Mouse (Mus musculus) gastrocnemius, postnatal 10 days (tissue): ENCODE measurements around the gene Myl9. TPM values are rescaled to one million over a fixed set of nuclear protein-coding genes. Genes with fewer than 3 reads are reported as not detected.
A peak's percentile ranks its signal among the peaks of the same experiment; 100 is the strongest.

Source experiments
- DNase-seq: peaks from one replicate; pipeline ENCODE4 v3.0.0; 2021; ENCODE audit warnings: mixed read lengths
- long read RNA-seq, 2 experiments: library from polyadenylated mRNA; stranded (forward); transcript quantifications; one replicate each; pipeline ENCODE4 v2.0.0; 2021
- total RNA-seq, 2 experiments: library from RNA; stranded (reverse); gene quantifications; 2 replicates each; pipeline ENCODE4 v1.2.3; 2021

Gene Myl9
- 100 to 1,000 TPM; 186 to 216 TPM for total RNA-seq
- long read RNA-seq, experiment 1, transcript Myl9-201 (4 exons, 1,128 nt), result major isoform, 125 of 156 reads
- long read RNA-seq, experiment 1, partial matches to known transcripts, result 13 of 156 reads
- long read RNA-seq, experiment 1, other reads (novel, unspliced or antisense), result 18 of 156 reads
- long read RNA-seq, experiment 2, transcript Myl9-201 (4 exons, 1,128 nt), result major isoform, 115 of 142 reads
- long read RNA-seq, experiment 2, partial matches to known transcripts, result 17 of 142 reads
- long read RNA-seq, experiment 2, other reads (novel, unspliced or antisense), result 10 of 142 reads

DNA sequence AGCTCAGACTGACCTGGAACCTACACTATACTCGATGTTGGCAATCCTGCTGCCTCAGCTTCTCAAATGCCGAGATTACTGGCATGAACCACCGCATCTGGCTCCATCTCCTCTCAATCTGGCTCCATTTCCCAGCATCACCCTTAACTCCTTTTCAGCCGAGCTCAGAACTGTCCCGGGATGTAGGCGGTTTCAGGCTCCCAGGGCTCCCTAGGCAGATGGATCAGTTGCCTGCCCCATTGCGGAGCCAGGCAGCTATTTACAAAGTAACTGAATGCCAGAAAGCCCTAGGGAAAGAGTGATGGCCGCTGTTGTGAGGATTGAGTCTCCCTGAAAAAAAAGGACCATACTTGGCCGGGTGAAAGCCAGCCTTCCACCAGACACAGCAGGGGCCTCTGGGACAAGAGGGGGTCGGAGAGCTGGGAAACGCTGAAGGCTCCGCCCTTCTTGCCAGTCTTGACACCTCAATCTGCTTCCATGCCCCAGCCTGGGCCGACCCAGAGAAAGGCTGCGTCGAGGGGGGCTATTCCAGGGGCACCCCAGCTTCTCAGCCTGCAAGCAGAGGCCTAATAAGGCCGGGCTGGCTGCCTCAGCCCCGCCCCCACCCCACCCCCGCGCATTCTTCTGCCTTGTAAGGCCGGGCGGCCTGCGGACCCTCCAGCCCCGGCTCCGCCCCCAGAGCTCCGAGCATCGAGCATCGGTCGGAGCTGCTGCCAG is at the start of gene Myl9:
Gene Myl9, plus strand, starts transcription at position 683 of the 717 bp plus-strand sequence.
- DNase-seq, result peak; percentile 65

DNA sequence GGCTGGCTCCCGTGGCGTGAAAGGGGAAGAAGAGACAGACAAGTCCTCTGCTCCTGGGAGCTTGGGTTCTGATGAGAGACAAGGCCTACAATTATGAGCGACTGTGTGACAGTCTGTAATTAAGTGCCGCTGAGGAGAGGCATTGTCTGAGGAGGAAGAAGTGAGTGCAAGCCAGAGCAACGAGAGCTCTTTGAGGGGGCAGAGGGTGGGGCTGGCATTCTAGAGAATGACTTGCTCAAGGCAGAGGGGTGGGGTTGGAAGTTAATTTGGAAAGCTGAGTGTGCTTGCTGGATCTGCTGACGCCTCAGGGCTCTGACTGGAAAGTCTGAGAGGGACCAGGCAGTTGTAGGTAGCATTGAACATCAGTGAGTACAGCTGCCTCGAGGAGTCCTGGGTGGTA is 48.9 kb upstream of the Myl9 start:
- no peak for DNase-seq

DNA sequence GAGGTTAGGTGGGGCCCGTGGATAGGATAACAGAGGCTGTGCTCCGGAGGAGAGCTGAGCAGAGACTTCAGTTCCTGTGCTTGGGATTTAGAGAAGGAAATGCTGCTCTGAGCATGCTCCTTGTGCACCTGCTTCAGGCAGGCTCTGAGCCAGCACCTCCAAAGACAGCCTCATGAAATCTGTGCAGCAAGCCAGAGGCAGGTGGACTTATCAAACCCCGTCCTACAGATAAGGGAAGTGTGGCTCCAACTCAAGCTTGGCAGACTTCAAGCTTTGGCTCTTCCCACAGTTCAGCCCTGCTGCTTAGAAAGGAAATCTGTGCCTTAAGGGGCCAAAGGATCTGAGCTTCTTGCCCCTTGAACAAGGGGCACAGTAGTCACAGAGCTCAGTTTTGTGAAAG is 48.3 kb upstream of the Myl9 start:
- no peak for DNase-seq

- DNase-seq, result no peak
These were observed 45.4 kb upstream of the Myl9 start for GRCm38 (mm10) chr2:156729537-156730469.

GRCm38 (mm10) chr2:156730501-156730921 is 44.7 kb upstream of the Myl9 start:
- no peak for DNase-seq

- DNase-seq, result no peak
These were observed 43.6 kb upstream of the Myl9 start for GRCm38 (mm10) chr2:156731592-156731991.

GRCm38 (mm10) chr2:156732109-156732508 is 43.1 kb upstream of the Myl9 start:
- peak; percentile 43 for DNase-seq

GRCm38 (mm10) chr2:156735761-156736335 is 39.4 kb upstream of the Myl9 start:
- no peak for DNase-seq

DNA sequence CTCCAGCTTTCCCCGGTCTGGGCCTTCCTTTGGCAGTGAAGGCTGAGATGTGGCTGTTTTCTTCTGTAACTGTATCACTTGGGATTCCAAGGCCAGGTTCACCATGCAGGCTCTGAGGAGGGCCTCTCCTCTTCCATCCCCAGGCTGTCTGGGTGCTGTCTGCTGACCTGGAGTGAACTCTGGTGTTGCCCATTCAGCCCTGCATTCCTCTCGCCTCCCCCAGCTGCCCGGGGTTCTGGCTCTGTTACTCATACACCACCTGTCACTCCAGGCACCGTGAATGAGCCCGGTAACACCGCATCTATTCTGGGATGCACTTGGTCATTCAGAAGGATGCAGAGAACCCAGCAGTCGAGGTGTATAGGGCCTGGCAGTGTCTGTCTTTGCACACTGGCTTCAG is 38.4 kb upstream of the Myl9 start:
- peak; percentile 46 for DNase-seq

DNA sequence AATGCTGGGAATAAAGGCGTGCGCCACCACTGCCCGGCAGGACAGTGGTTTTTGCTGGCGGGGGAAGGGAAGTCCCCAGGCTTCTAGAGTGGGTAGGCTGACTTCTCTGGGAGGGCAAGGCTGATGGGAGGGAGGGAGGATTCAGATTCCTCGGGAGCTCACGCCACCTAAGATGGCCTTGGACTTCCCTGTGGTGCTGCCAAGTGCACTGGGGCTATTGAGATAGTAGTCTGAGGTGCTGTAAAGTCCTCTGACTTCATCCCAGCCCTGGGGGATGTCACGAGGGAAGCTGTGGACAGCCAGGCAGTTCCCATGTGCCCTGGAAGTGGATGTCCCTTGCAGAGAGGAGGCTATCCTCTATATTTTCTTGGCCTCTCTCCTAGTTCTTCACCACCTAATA is 37.2 kb upstream of the Myl9 start:
- no peak for DNase-seq

DNA sequence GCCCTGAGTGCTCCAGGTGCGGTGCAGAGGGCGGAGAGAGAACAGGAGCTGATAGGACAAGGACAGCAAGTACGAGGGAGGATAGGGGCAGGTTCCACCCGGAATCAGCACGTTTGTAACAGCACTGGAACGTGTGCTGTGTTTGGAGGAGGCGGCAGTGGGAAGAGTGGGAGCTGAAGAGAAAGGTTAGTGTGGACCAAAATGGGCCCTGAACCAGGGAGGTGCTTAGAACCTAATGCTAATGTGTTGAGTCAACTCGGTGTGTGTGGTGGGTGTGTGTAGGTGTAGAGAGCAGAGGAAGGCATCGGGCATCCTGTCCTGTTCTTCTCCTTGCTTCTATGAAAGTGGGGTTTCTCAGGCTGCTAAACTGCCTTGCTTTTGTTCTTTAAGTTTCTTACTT is 34.0 kb upstream of the Myl9 start:
- DNase-seq, result no peak

DNA sequence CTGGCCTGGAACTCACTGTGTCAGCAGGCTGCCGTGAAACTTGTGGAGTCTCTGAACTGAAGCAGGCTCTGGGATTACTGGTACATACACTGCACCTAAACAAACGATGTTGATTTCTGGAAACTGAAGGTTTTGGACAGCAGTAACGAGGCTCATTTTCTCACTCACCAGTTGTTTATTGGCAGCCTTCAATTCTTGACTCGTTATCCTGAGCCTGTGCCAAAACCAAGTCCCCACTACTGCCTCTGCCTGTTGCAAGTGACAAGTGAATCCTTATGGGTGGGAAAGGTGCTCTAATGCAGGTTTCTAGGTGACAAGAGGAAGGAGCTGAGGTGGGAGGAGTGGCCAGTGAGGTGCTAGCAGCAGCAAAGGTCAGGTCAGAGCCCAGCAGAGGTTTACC is 33.2 kb upstream of the Myl9 start:
- DNase-seq, result no peak

DNA sequence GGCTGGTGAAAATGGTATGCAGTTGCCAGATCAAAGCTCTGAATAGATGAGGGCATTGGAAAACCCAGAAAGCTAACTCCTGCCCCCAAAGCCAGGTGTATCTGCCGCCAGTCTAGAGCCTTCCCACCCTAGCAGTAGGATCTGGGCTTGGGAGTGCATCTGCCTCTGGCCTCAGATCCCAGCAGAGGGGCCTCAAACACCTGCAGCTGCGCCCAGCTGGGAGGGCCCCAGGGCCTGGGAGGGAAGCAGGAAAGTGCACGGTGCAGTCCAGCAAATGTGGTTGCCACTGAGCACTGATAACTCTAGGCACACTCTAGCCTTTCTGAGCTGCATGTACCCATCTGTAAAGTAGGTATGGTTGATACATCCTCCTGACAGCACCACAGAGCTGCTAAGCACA is 32.0 kb upstream of the Myl9 start:
- DNase-seq, result no peak

- DNase-seq, result no peak
These were observed 30.8 kb upstream of the Myl9 start for GRCm38 (mm10) chr2:156744414-156744813.

DNA sequence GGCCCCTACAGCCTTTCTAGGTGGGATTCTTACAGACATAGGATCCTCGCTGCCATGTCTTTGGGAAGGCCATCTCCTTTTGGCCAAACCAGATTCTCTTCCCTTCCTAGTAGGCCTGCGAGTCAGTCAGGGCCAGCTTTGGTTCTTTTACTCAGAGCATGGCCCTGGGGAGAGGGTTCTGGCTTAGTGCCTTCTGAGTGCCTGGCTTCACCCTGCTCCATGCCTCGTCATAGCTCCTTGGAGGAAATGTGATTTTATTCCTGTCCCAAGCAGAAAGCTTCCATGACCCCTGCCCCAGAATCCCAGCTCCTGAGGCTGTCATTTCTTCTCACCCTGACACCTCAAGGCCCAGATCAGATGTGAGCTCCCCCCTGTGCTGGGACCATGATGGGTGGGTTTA is 27.9 kb upstream of the Myl9 start:
- DNase-seq, result no peak

DNA sequence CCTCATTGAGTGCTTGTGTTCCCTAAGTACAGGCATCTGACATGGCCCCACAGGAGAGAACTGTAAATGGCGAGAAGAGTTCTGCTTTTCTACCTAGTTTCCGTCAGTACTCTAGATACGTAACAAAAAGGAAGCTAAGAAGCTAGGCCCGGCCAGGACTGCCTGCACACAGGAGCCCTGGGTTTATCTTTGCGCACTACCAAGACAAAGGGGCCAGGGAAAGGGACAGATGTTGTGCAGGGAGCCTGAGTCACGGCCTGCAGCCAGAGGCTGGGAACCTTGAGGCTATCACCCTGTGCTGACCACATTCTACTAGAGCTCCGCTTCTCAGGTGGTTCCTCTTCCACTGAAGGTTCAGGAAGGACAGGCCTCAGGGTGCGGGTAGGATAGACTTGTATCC is 25.5 kb upstream of the Myl9 start:
- DNase-seq, result no peak

GRCm38 (mm10) chr2:156756937-156757336 is 18.3 kb upstream of the Myl9 start:
- no peak for DNase-seq

DNA sequence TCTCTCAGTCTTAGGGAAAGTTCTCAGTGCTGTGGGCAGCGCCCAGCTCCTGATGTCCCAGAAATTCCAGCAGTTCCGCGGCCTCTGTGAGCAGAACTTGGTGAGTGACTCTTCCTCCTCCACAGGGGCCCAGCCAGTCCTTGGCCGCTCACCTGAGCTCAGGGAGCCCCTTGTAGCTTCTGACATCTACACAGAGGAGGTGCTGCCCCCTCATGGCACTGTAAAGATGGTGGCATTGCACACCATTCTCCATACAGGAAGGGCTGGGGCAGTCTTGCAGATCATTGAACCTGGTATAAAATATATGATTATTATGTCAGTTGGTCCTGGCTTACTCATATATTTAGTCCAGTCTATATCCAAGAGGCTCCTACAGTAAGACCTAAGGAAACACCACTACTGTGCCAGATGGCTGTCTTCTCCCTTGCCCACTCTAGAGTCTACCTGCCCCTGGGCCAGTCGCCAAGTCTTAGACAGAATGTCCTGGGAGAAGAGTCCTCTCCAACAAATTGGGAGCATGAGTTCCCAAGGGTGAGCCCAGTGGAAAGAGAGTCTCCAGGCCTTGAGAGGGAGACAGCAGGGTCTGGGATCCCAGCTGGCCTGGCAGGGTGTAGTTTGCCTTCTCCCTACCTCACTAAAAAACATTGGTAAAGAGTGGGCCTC is 14.2 kb upstream of the Myl9 start:
- no peak for DNase-seq

- no peak for DNase-seq
These were observed 13.5 kb upstream of the Myl9 start for GRCm38 (mm10) chr2:156761521-156762278.

DNA sequence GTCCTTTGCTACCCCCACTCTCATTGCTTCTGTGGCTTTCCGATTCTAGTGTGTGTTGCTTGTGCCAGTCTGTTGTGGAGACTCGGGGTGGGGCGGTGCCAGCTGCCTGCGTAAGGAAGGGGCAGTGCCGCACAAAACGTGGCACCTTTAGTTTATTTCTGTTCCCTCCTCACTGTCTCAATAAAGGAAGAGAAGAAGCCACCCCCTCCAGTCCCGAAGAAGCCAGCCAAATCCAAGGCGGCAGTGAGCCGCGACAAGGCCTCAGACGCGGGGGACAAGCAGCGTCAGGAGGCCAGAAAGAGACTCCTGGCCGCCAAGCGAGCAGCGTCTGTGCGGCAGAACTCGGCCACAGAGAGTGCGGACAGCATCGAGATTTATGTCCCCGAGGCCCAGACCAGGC is 12.7 kb upstream of the Myl9 start:
- DNase-seq, result no peak

DNA sequence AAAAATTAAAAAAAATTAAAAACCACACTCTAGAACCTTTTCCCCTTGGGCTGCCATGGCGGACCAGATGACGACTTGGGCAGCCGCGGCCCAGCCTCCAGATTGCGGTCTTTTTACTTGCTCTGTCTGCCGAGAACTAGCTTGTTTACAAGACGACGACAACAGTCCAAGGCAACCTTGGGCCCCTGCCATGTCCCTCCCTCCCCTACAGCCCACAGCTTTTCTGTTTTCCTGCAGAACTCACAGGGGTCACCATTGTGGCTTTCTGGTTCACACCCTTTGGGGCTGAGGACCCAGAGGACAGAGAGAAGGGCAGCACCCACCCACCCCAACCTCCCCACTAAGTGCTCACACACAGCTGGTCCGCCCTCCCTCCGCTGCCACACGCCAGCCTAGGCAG is 12.1 kb upstream of the Myl9 start:
- peak; percentile 68 for DNase-seq
